ENCODE assay signal across 24 mouse cellular contexts in the genomic region with DNA sequence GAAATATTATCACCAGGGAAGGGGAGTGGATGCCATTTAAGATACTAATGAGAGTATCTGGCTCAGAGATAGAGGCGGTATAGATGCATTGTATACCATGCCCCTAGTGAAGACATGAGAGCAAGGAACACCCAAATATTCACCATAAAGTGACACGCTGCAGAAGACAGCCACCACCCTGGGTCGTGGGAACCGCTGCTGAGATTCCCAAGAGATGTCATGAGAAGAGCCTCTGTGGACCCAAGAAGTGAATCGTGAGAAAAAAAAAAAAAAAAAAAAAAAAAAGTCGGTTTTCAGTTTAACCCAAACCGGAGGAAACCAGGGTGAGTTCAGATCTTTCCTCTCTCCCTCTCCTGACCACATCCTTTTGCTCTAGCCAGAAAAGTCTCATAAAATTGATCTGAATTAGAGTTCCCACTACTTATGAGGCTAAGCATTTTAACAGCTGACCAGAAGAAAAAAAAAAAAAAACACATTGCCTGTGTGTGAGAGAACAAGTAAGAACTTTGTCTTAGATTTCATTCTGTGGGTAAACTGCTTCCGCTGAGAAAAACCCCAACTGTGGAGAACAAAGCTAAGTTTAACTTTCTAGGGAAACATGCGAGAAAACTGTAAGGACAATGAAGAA.
DNase-seq lines count a peak whose midpoint lies in the region; TF ChIP-seq lines count a peak whose summit lies in the region.
"Had no signal": no experiment of that assay in that cellular context is flagged by ENCODE, and none has a peak within 500 bp of the region (broad histone marks: within the 10 kb centered on the region; RNA-seq: fewer than 3 reads in every experiment).

No protein-coding gene starts in this region.

- no peaks in the 10 kb centered on the region for H3K27me3 ChIP-seq in heart, adult 2 months (ENCODE audit: control insufficient read depth, insufficient read depth, low read length)
- peaks cover 12% of the 10 kb centered on the region for H3K27me3 ChIP-seq in midbrain, embryonic 10.5 days (ENCODE audit: low read depth, poor library complexity, severe bottlenecking)
- H3K27me3 ChIP-seq: limb, embryonic 15.5 days; midbrain, embryonic 12.5 days had no signal

- intact Hi-C loops in heart, adult 2 months (cut with DNase I): loop anchor here (5.0 kb wide), 1 partner anchor 63 kb away; no protein-coding TSS in a partner anchor
- intact Hi-C loops in heart, postnatal 14 days (cut with DNase I): loop anchor here (5.0 kb wide), 2 partner anchors 63 to 623 kb away; no protein-coding TSS in a partner anchor

- no peaks in the 10 kb centered on the region for H3K36me3 ChIP-seq in heart, adult 2 months (ENCODE audit: control insufficient read depth, insufficient read depth, low read length)
- H3K36me3 ChIP-seq in midbrain, embryonic 10.5 days: no peaks in the 10 kb centered on the region
- H3K36me3 ChIP-seq: embryonic facial prominence, embryonic 12.5 days; limb, embryonic 15.5 days; liver, embryonic 15.5 days; midbrain, embryonic 12.5 days; neural tube, embryonic 12.5 days had no signal

- 72% methylated on average over 9 of the region's 9 CpGs for WGBS in heart, adult 2 months
- 91% methylated on average over 9 of the region's 9 CpGs for WGBS in midbrain, embryonic 10.5 days

- H3K27ac ChIP-seq in heart, adult 2 months: peak overlapping the region; percentile 38
- H3K27ac ChIP-seq in midbrain, embryonic 10.5 days (replicated peaks): no peak overlapping the region
- H3K27ac ChIP-seq: embryonic facial prominence, embryonic 12.5 days; hindbrain, embryonic 14.5 days; layer of hippocampus, adult 2 months; limb, embryonic 15.5 days; liver, embryonic 15.5 days; midbrain, embryonic 12.5 days; neural tube, embryonic 12.5 days had no signal

- no peak for TF ChIP-seq EP300 in heart, adult 2 months (IDR thresholded peaks at IDR 0.05; ENCODE audit: insufficient read depth, low read depth, low read length)

- no peaks in the 10 kb centered on the region for H3K9me3 ChIP-seq in midbrain, embryonic 10.5 days (replicated peaks)
- H3K9me3 ChIP-seq: embryonic facial prominence, embryonic 12.5 days; limb, embryonic 15.5 days; liver, embryonic 15.5 days; midbrain, embryonic 12.5 days; neural tube, embryonic 12.5 days had no signal

- DNase-seq in heart, adult 2 months: peak in 1 of 2 experiments; percentile 26
- DNase-seq in heart, postnatal 14 days: no peak
- peak; percentile 26 for DNase-seq in T-cell, adult 2 months (ENCODE audit: low spot score)
- peak; percentile 66 for DNase-seq in induced T-regulatory cell, adult 2 months (ENCODE audit: low read depth)
- DNase-seq in naive thymus-derived CD4-positive, alpha-beta T cell, adult 2 months (ENCODE audit: low read depth): peak; percentile 63
- DNase-seq in midbrain, embryonic 10.5 days (ENCODE audit: low spot score): no peak
- DNase-seq in frontal cortex, postnatal 36 days (ENCODE audit: low spot score in 2 of 2): no peak
- DNase-seq in cerebellum, postnatal 10 days: no peak
- DNase-seq: adrenal gland, postnatal 25 days; cerebellum, postnatal 14 days; heart, postnatal 36 days; kidney, adult 9 months; kidney, postnatal 14 days; layer of hippocampus, postnatal 36 days; right cerebral cortex, postnatal 14 days; spleen, adult 18-20 months; thymus, postnatal 14 days had no signal

- peaks cover 1% of the 10 kb centered on the region; the same call in 1 of the 2 replicates for H3K4me1 ChIP-seq in heart, adult 2 months (ENCODE audit: control insufficient read depth, insufficient read depth, low read length)
- 0 out of 2 replicates have a peak, but pooled peaks cover 5% of the 10 kb centered on the region for H3K4me1 ChIP-seq in midbrain, embryonic 10.5 days
- H3K4me1 ChIP-seq: embryonic facial prominence, embryonic 12.5 days; limb, embryonic 15.5 days; liver, embryonic 15.5 days; neural tube, embryonic 12.5 days had no signal

- H3K9ac ChIP-seq in heart, adult 2 months (ENCODE audit: low read depth, low read length): no peak overlapping the region
- H3K9ac ChIP-seq: embryonic facial prominence, embryonic 12.5 days; hindbrain, embryonic 14.5 days; limb, embryonic 15.5 days; liver, embryonic 15.5 days; midbrain, embryonic 12.5 days; neural tube, embryonic 12.5 days had no signal

- TF ChIP-seq POLR2A in heart, adult 2 months (IDR thresholded peaks at IDR 0.05; ENCODE audit: insufficient read depth, low read depth, low read length): no peak

- no peak overlapping the region for H3K4me3 ChIP-seq in heart, adult 2 months
- H3K4me3 ChIP-seq in midbrain, embryonic 10.5 days: no peak overlapping the region
- H3K4me3 ChIP-seq: embryonic facial prominence, embryonic 12.5 days; layer of hippocampus, adult 2 months; limb, embryonic 15.5 days; liver, embryonic 15.5 days; midbrain, embryonic 12.5 days; neural tube, embryonic 12.5 days had no signal

- no peak for TF ChIP-seq CTCF in heart, adult 2 months (IDR thresholded peaks at IDR 0.05)

- no peaks in the 10 kb centered on the region for H3K79me2 ChIP-seq in heart, adult 2 months (replicated peaks; ENCODE audit: control insufficient read depth, insufficient read depth, low read length)

Comparison
In these comparisons a context has a peak if more than half of its experiments do, and no peak if none do; other contexts are left out.
1. DNase-seq: peak in T-cell, adult 2 months (single experiment), induced T-regulatory cell, adult 2 months (single experiment) and naive thymus-derived CD4-positive, alpha-beta T cell, adult 2 months (single experiment); none in heart, postnatal 14 days (0 of 2), midbrain, embryonic 10.5 days (single experiment), frontal cortex, postnatal 36 days (0 of 2) and cerebellum, postnatal 10 days (0 of 2).